Mouse (Mus musculus): ENCODE data around the gene C8a. TPM values are rescaled to one million over a fixed set of nuclear protein-coding genes. Genes with fewer than 3 reads are reported as not detected.

C8a gene
- 0.30 and 0.52 TPM in 2 replicates for polyA plus RNA-seq (2015; fragmentation: Nextera tagmentation; extraction: Ambion mirVana)

DNA sequence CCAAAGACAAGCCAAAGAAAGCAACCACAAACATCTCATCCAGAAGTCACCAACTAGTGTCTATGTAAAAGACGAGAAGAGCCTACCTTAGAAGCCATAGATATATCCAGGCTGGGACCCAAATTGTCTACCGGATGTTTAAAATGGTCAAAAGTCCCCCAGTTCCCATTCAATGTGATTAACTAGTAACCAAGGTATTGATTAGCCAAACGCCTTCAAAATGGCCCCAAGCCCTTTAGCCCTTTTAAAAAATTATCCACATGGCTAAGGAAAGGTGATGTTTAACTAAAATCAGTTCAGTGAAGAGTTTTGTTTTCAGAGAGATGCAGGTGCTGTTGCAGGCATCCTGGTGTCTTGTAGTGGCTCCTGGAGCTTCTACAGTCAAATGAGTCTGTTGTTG is at the start of gene C8a:
Gene C8a (minus strand): TSS at position 76 of the 400 bp plus-strand sequence.
- Histone ChIP-seq H3K4me1 (ENCODE audit: control insufficient read depth, insufficient read depth, low read length) (no peaks in the 10 kb centered on the region), H3K9me3 (replicated peaks; ENCODE audit: control insufficient read depth, low read length) (no peaks in the 10 kb centered on the region), H3K36me3 (ENCODE audit: control insufficient read depth, insufficient read depth, low read length) (no peaks in the 10 kb centered on the region), H3K27me3 (ENCODE audit: control insufficient read depth, insufficient read depth, low read length) (no peaks in the 10 kb centered on the region), H3K27ac (ENCODE audit: low read length) (no peak within 1 kb of the TSS), H3K9ac (ENCODE audit: low read length) (no peak within 1 kb of the TSS), H3K4me2 (ENCODE audit: low read depth, low read length) (no peak within 1 kb of the TSS), H3K4me3 (replicated peaks; ENCODE audit: low read length) (no peak within 1 kb of the TSS)
- 66% methylated on average over 3 of the region's 3 CpGs for WGBS
- ATAC-seq (ENCODE audit: insufficient read depth, low FRiP score) = no peak

DNA sequence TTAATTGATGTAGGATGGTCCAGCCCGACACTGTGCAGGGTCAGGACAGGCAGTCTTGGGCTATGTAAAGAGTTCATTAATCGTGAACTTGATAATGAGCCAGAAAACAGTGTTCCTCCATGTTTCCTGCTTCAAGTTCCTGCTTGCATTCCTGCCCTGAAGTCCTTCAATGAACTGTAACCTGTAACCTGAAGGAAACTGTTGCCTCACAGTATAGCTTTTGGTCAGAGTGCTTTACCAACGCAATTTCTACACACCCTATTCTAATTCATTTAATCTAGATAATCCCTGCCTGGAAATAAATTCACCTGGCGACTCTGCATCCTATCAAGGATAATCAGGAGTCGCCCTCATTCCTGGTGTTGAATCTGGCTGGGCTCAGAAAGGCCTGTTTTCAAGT is 49.2 kb upstream of the C8a start:
- Histone ChIP-seq H3K4me2 (ENCODE audit: low read depth, low read length) (no peak overlapping the region), H3K27me3 (ENCODE audit: control insufficient read depth, insufficient read depth, low read length) (no peaks in the 10 kb centered on the region), H3K9me3 (replicated peaks; ENCODE audit: control insufficient read depth, low read length) (no peaks in the 10 kb centered on the region), H3K27ac (ENCODE audit: low read length) (no peak overlapping the region), H3K4me3 (replicated peaks; ENCODE audit: low read length) (no peak overlapping the region), H3K36me3 (ENCODE audit: control insufficient read depth, insufficient read depth, low read length) (no peaks in the 10 kb centered on the region), H3K4me1 (ENCODE audit: control insufficient read depth, insufficient read depth, low read length) (no peaks in the 10 kb centered on the region), H3K9ac (ENCODE audit: low read length) (no peak overlapping the region)
- ATAC-seq (ENCODE audit: insufficient read depth, low FRiP score) = no peak
- WGBS = 83% methylated on average over 5 of the region's 5 CpGs

DNA sequence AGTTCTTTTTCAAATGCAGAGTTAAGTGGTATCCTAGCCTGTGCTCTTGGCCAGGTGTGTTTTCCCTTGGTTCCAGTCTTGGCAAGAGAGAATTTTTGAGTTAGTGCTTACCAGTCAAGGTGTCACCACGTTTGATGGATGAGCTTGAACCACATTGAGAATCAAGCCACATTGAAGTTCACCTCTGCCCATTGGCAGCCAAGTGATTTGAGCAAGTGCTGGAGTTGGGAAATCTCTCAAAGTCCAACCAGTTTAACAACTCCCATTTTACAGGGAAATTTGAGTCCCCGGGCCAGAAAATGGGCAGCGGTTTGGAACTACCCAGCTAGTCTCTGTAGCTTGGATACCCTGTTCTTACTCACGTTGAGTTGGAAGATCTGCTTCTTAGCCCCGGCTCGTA is 41.8 kb upstream of the C8a start:
- no peak for ATAC-seq (ENCODE audit: insufficient read depth, low FRiP score)
- no peaks in the 10 kb centered on the region; the same call in 1 of the 2 replicates for H3K4me1 ChIP-seq (ENCODE audit: control insufficient read depth, insufficient read depth, low read length)
- no peaks in the 10 kb centered on the region for H3K9me3 ChIP-seq (replicated peaks; ENCODE audit: control insufficient read depth, low read length)
- H3K4me3 ChIP-seq (replicated peaks; ENCODE audit: low read length) = no peak overlapping the region
- no peaks in the 10 kb centered on the region for H3K36me3 ChIP-seq (ENCODE audit: control insufficient read depth, insufficient read depth, low read length)
- WGBS = 77% methylated on average over 6 of the region's 6 CpGs
- peaks cover 8% of the 10 kb centered on the region for H3K27me3 ChIP-seq (ENCODE audit: control insufficient read depth, insufficient read depth, low read length)
- H3K9ac ChIP-seq (ENCODE audit: low read length) = no peak overlapping the region
- H3K4me2 ChIP-seq (ENCODE audit: low read depth, low read length) = no peak overlapping the region
- no peak overlapping the region for H3K27ac ChIP-seq (ENCODE audit: low read length)

DNA sequence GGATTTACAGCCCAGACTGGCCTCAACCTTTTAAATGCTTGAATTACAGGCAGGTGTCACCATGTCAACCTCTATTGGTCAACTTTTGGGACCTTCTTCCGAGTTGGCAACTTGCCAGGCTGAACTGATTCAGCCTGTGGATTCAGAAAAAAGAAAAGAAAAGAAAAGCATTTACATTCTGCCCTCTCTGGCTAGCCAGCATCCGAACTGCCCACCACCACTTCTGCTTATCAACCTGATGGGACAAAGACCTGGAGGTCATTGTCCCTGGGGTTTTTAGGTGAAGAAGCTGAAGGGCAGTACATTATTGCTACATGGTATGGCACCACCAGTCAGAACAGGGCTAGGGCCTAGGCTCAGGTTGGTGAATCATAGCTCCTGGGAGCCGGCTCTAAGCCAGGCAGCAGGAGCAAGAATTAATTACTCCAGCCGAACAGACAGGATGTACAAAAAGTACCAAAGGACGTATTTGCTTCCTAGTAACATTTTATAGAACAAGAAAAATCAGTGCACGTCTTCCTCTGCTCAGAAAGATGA is 38.6 kb upstream of the C8a start:
- WGBS = 58% methylated on average over 6 of the region's 6 CpGs
- Histone ChIP-seq H3K27ac (ENCODE audit: low read length) (no peak overlapping the region), H3K9ac (ENCODE audit: low read length) (no peak overlapping the region), H3K9me3 (replicated peaks; ENCODE audit: control insufficient read depth, low read length) (no peaks in the 10 kb centered on the region), H3K4me3 (replicated peaks; ENCODE audit: low read length) (no peak overlapping the region), H3K36me3 (ENCODE audit: control insufficient read depth, insufficient read depth, low read length) (no peaks in the 10 kb centered on the region), H3K4me2 (ENCODE audit: low read depth, low read length) (no peak overlapping the region), H3K27me3 (ENCODE audit: control insufficient read depth, insufficient read depth, low read length) (peaks cover 8% of the 10 kb centered on the region), H3K4me1 (ENCODE audit: control insufficient read depth, insufficient read depth, low read length) (no peaks in the 10 kb centered on the region; the same call in 1 of the 2 replicates)
- no peak for ATAC-seq (ENCODE audit: insufficient read depth, low FRiP score)

DNA sequence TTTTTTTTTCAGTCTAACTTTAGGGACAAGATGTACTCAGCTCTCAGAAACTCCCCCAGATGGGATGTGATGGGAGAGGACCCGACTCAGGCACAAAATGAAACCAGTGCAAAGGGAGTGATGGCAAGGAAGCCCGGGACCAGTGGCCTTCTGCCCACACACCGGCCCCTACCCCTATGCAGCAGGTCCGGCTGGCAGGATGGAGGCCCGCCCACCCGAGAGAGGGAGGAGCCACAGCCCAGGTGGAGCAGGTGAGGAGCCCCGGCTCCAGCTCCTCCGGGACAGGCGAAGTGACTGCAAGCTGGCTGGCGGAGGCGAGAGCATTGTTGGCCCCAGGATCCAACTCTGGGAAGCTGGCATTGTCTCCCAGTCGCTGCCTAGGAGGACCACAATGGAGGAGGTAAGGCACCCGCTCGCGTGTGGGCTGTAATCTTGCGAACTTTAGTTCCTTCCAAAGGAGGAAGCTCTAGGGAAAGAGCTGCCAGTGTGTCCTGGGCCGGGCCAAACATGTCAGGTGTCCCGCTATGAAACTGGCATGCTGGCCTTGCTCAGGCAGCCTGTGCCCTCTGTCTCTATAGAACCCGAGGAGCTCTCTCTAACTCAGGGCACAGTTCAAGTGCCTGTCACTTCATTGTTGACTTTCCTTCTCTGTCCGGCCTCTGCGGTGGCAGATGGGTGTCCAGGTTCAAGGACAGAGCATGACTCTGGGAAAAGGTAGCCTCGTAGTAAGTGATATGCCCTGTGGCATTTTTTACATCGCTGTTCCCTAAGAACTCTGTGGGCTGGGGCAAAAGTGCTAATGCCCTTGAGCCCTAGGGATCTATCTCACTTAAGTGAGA is 37.3 kb upstream of the C8a start, which contains the start of gene Fyb2:
Gene Fyb2 (plus strand): TSS at position 166 of the 839 bp plus-strand sequence.
- H3K4me1 ChIP-seq (ENCODE audit: control insufficient read depth, insufficient read depth, low read length) = no peaks in the 10 kb centered on the region; the same call in 1 of the 2 replicates
- peak within 1 kb of the TSS; percentile 50 for H3K4me2 ChIP-seq (ENCODE audit: low read depth, low read length)
- 18% methylated on average over 23 of the region's 23 CpGs for WGBS
- H3K4me3 ChIP-seq (replicated peaks; ENCODE audit: low read length) = peak within 1 kb of the TSS; percentile 33
- peak; percentile 40; the same call in 1 of the 2 replicates for ATAC-seq (ENCODE audit: insufficient read depth, low FRiP score)
- H3K27ac ChIP-seq (ENCODE audit: low read length) = no peak within 1 kb of the TSS
- no peaks in the 10 kb centered on the region for H3K36me3 ChIP-seq (ENCODE audit: control insufficient read depth, insufficient read depth, low read length)
- H3K27me3 ChIP-seq (ENCODE audit: control insufficient read depth, insufficient read depth, low read length) = peaks cover 8% of the 10 kb centered on the region
- H3K9me3 ChIP-seq (replicated peaks; ENCODE audit: control insufficient read depth, low read length) = no peaks in the 10 kb centered on the region
- peak within 1 kb of the TSS; percentile 39; the same call in 1 of the 2 replicates for H3K9ac ChIP-seq (ENCODE audit: low read length)

DNA sequence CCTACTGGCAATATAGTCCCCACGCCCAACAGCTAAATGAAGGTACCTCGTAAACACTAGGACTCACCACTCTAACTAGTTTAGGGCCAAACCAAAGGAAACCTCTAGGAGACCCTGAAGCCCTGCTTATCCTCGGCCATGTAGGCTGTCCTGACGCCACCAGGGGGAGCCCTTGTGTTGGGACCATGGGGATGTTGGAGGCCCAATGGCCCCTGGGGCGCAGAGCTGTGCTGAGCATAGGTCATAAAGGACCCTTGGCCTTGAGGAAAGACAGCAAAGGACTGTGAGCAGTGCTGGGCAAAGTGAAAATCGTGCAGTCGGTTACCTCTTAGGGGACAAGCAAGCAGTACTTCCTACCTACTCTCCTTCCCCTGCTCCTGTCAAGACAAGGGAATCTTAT is 35.5 kb upstream of the C8a start:
- Histone ChIP-seq H3K9ac (ENCODE audit: low read length) (no peak overlapping the region), H3K4me2 (ENCODE audit: low read depth, low read length) (no peak overlapping the region), H3K9me3 (replicated peaks; ENCODE audit: control insufficient read depth, low read length) (no peaks in the 10 kb centered on the region), H3K4me1 (ENCODE audit: control insufficient read depth, insufficient read depth, low read length) (no peaks in the 10 kb centered on the region; the same call in 1 of the 2 replicates), H3K4me3 (replicated peaks; ENCODE audit: low read length) (no peak overlapping the region), H3K27me3 (ENCODE audit: control insufficient read depth, insufficient read depth, low read length) (peaks cover 8% of the 10 kb centered on the region), H3K27ac (ENCODE audit: low read length) (no peak overlapping the region), H3K36me3 (ENCODE audit: control insufficient read depth, insufficient read depth, low read length) (no peaks in the 10 kb centered on the region)
- WGBS = 31% methylated on average over 7 of the region's 7 CpGs
- ATAC-seq (ENCODE audit: insufficient read depth, low FRiP score) = no peak

DNA sequence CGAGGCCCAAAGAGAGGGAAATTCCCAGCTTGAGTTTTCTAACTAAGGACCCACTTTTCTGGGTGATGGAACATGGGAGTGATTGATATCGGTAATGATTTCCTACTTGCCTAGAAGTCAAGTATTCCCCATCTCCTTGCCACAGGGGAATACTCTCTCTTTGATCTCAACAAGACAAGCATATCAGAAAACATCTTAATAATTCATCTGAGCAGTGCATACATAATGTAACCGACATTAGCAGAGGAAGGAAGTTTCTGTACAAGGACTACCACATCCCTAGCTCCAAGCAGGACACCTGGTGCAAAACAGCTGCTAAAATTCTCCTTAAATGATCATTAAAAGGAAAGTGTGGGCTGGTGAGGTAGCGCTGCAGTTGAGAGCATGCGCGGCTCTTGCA is 28.9 kb upstream of the C8a start:
- H3K4me3 ChIP-seq (replicated peaks; ENCODE audit: low read length) = no peak overlapping the region
- no peaks in the 10 kb centered on the region for H3K27me3 ChIP-seq (ENCODE audit: control insufficient read depth, insufficient read depth, low read length)
- H3K4me2 ChIP-seq (ENCODE audit: low read depth, low read length) = no peak overlapping the region
- WGBS = 86% methylated on average over 6 of the region's 6 CpGs
- H3K36me3 ChIP-seq (ENCODE audit: control insufficient read depth, insufficient read depth, low read length) = no peaks in the 10 kb centered on the region
- no peak overlapping the region for H3K9ac ChIP-seq (ENCODE audit: low read length)
- H3K27ac ChIP-seq (ENCODE audit: low read length) = no peak overlapping the region
- H3K4me1 ChIP-seq (ENCODE audit: control insufficient read depth, insufficient read depth, low read length) = no peaks in the 10 kb centered on the region
- no peak for ATAC-seq (ENCODE audit: insufficient read depth, low FRiP score)
- H3K9me3 ChIP-seq (replicated peaks; ENCODE audit: control insufficient read depth, low read length) = no peaks in the 10 kb centered on the region

DNA sequence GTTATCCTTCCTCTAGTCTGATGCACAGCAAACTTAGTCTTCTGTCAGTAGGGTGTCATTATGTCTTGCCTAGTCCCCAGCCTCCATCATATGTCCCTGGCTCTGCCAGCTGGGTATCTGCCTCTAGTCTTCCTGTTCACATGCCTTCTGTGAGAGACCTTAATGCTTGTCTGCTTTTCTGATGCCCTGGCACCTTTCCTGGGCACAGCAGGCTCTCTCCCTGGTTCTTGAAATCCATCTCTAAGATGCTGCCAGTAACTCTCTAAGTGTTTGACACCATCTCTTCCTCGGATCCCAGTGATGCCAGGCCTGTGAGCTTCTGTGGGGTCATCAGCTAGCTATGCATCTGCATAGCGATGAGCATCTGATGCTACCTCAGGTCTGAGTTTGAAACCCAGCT is 26.6 kb upstream of the C8a start:
- H3K9ac ChIP-seq (ENCODE audit: low read length) = no peak overlapping the region
- H3K4me1 ChIP-seq (ENCODE audit: control insufficient read depth, insufficient read depth, low read length) = no peaks in the 10 kb centered on the region
- H3K36me3 ChIP-seq (ENCODE audit: control insufficient read depth, insufficient read depth, low read length) = no peaks in the 10 kb centered on the region
- no peak overlapping the region for H3K4me3 ChIP-seq (replicated peaks; ENCODE audit: low read length)
- H3K27ac ChIP-seq (ENCODE audit: low read length) = no peak overlapping the region
- no peaks in the 10 kb centered on the region for H3K9me3 ChIP-seq (replicated peaks; ENCODE audit: control insufficient read depth, low read length)
- 68% methylated on average over 2 of the region's 2 CpGs for WGBS
- no peaks in the 10 kb centered on the region for H3K27me3 ChIP-seq (ENCODE audit: control insufficient read depth, insufficient read depth, low read length)
- H3K4me2 ChIP-seq (ENCODE audit: low read depth, low read length) = no peak overlapping the region
- ATAC-seq (ENCODE audit: insufficient read depth, low FRiP score) = no peak

DNA sequence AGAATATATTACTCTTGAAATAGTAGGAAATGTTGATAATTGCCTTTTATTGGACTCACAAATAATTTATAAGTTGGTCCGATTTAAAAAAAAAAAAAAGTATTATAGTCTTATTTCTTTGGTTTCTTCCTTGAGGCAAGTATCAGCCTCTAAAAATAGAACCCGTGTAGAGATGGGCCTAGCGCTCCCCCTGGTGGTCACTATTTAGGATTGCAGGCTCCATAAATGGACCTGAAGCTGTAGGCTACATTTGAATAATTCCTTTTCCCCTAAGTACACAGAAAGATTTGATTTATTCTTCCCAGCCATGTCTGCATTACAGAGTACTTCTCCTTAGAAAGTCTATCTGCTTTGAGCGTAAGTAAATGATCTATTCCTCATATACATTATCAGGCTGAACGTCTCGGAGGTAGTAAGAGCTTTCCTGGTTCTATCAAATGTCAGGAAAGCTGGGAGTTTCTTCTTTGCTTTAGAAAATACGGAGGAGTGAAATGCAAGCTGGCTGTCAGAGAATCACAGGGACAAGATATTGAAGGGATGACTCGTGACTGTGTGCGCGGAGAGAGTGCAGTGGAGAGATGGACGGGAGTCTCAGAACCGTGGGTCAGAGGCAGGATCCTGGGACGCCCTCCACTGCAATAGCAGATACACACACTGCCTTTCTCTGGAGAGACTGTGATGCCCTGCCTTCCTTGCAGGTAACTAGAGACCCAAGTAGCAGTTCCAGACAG is 18.0 kb upstream of the C8a start:
- no peaks in the 10 kb centered on the region for H3K4me1 ChIP-seq (ENCODE audit: control insufficient read depth, insufficient read depth, low read length)

More for the DNA sequence above, 18.0 kb upstream of the C8a start:
- no peak for ATAC-seq (ENCODE audit: insufficient read depth, low FRiP score)
- H3K36me3 ChIP-seq (ENCODE audit: control insufficient read depth, insufficient read depth, low read length) = no peaks in the 10 kb centered on the region
- H3K4me3 ChIP-seq (replicated peaks; ENCODE audit: low read length) = no peak overlapping the region
- no peak overlapping the region for H3K27ac ChIP-seq (ENCODE audit: low read length)
- no peaks in the 10 kb centered on the region for H3K27me3 ChIP-seq (ENCODE audit: control insufficient read depth, insufficient read depth, low read length)
- H3K9me3 ChIP-seq (replicated peaks; ENCODE audit: control insufficient read depth, low read length) = no peaks in the 10 kb centered on the region
- H3K4me2 ChIP-seq (ENCODE audit: low read depth, low read length) = no peak overlapping the region
- no peak overlapping the region for H3K9ac ChIP-seq (ENCODE audit: low read length)
- WGBS = 47% methylated on average over 13 of the region's 13 CpGs
